Mouse (Mus musculus) liver, postnatal 0 days (tissue): Measurements from ENCODE around the gene Zc3hav1.
A peak's percentile ranks its signal among the peaks of the same experiment; 100 is the strongest.

Experiments used
- CTCF ChIP-seq: sonication (generic); IDR thresholded peaks from 2 replicates; pipeline ENCODE4 v1.5.1; 2016; ENCODE audit warnings: antibody characterized with exemption, low read depth
- EP300 ChIP-seq: IDR thresholded peaks from 2 replicates; pipeline ENCODE4 v1.6.1; 2016; ENCODE audit warnings: antibody characterized with exemption, low read depth, mild to moderate bottlenecking

DNA sequence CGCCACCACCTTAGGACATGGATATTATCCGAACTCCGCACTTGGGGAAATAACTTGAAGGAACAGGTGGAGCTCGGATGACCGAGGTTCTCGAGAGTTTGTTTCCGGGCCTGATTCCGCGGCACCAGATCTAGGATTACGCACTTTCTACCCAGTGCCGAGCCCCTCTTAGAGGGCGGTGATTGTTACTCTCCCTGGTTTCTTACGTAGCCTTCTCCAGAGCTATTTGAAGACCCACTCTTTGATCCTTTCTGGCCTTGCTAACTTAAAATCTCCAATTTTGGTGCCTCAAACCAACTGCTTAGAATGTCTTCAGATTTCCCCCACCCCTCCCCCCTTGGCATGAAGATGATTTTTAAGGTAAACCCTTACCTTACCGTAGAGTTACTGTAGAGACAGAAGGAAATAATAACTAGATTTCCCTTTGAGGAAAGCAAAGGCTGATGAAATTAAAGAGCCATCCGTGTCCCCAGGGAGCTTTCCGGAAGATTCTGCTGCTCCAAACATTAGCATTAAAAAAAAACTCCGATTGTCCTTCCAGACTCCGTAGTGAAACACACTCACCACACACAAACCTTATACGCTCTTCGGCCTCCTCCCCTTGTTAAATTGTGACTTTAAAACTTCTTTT is 435 bp upstream of the Zc3hav1 start:
- TF ChIP-seq CTCF (no peak), EP300 (0 out of 2 replicates have a peak, but pooled peaks have one; percentile 6)
